Mouse (Mus musculus) spleen, adult 2 months (tissue): ENCODE data around the gene Fam71d.

Experiments
- CTCF ChIP-seq: fragments of 200-500 bp; IDR thresholded peaks from 2 replicates; pipeline ENCODE4 v1.5.1; 2011; ENCODE audit warnings: mild to moderate bottlenecking, inconsistent platforms; ENCODE audit not compliant: insufficient read depth, insufficient read length, insufficient replicate concordance; ENCODE audit errors: extremely low read depth
- POLR2A ChIP-seq: fragments of 200-500 bp; IDR thresholded peaks from 2 replicates; pipeline ENCODE4 v1.6.1; 2011; ENCODE audit warnings: low read depth, low read length, inconsistent platforms

DNA sequence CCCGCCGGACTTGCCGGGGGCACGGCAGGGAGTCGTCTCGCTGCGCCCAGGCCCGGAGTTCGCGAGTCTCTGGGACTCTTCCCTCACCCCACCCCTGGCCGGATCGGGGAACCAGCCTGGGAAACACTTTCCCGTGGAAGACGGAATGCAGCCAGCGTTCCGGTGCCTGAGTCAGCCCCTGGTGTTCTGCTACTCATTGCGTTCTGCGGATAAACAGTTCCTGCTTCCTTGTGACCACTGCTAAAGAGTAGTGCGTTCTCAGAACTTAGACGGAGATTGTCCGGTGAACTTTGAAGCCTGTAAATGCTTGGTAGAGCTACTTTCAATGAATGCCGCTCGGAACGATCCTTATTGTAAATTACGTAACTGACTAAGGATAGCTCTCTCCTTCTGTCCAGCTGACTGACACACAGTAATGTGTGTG is 58.1 kb downstream of the Fam71d start:
- no peak for TF ChIP-seq CTCF
- no peak for TF ChIP-seq POLR2A
